Mouse (Mus musculus): ENCODE measurements around the gene Ccdc33.

Gene Ccdc33

DNA sequence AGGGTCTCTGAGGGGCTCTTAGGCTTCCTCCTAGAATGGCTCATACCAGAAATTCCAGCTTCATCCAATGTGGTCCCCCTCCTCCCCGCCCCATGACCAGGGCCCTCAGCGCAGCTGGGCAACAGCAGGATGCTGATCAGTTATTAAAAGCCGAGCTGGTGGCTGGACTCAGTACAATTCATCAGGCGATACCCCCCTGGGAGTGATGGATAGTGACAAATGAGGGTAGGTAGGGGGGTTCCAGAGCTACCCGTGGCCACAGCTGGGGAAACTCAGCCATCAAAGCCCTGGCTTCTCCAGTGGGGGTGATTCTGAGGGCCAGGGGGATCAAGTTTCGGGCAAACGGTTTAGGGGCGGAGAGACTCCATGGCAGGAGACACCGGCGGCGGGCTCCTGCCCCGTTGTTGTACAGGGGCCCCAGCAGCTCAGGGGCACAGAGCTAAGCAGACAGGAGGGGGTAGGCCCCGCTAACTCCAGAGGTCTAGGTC, 10.3 kb upstream of the Ccdc33 start:
- DNase-seq: no peak

- peak; percentile 71 for DNase-seq
Measured at GRCm38 (mm10) chr9:58125811-58126210, 7.2 kb upstream of the Ccdc33 start.

GRCm38 (mm10) chr9:58125085-58125484, 6.5 kb upstream of the Ccdc33 start:
- no peak for DNase-seq

- DNase-seq: no peak
Measured at GRCm38 (mm10) chr9:58116024-58116651, 2.5 kb downstream of the Ccdc33 start.

- DNase-seq: no peak
Measured at GRCm38 (mm10) chr9:58115297-58115925, 3.2 kb downstream of the Ccdc33 start.

GRCm38 (mm10) chr9:58114019-58114418, 4.6 kb downstream of the Ccdc33 start:
- no peak for DNase-seq

GRCm38 (mm10) chr9:58113279-58113884, 5.2 kb downstream of the Ccdc33 start:
- DNase-seq: no peak

DNA sequence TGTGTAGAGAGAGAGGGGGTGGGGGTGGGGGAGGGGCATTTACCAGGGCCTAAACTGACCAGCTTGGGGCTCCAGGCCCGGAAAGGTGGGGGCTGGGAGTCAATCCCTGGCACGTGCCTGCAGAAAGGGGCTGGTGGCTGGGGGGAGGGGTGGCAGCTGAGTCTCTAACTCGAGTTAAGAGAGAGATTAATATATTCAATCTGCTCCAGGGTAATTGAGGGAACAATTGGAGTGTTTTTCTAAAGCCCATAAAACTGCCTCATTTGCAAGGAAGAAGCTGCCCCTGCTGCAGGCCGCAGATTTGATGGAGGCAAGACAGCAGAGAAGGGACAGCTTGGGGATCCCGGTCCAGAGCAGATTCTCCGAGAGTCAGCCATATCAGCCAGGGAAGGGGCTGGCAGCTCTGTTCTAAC, 5.8 kb downstream of the Ccdc33 start:
- peak; percentile 90 for DNase-seq

DNA sequence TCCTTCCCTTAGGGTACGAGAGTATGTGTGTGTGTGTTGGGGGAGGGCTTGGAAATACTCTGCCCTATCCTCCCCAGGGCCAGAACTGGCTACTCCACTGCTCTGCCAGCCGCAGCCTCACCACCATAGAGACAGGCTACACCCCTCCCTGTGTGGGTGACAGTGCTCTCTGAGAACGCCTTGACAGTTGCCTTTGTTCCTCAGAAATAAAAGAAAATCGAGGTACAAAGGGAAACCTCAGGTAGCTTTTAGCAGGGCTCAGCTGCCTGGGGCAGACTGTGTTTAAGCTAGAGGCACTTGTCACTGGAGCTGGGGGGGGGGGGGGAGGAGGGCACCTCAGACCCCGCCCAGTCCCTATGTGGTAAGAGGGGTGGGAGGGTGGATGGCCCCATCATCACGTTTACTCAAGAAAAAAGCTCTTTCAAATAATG, 6.3 kb downstream of the Ccdc33 start:
- peak; percentile 66 for DNase-seq

DNA sequence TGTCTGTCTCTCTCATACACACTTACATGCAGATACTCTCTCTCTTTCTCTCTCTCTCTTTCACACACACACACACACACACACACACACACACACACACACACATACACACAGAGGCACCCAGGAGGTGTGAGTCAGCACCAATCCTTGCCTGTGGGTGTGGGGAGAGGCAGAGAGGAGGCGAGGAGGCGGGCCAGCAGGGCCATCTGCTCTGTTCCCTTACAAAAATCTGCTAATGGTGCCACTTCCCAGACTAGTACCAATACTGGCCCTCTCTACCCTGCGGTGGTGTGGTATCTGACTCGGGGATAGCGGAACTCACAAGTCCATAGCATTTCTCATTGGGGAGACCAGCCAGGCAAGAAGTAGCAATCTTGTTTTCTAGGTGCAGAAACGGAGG, 7.2 kb downstream of the Ccdc33 start:
- peak; percentile 61 for DNase-seq

- no peak for DNase-seq
Measured at GRCm38 (mm10) chr9:58110787-58111186, 7.8 kb downstream of the Ccdc33 start.

DNA sequence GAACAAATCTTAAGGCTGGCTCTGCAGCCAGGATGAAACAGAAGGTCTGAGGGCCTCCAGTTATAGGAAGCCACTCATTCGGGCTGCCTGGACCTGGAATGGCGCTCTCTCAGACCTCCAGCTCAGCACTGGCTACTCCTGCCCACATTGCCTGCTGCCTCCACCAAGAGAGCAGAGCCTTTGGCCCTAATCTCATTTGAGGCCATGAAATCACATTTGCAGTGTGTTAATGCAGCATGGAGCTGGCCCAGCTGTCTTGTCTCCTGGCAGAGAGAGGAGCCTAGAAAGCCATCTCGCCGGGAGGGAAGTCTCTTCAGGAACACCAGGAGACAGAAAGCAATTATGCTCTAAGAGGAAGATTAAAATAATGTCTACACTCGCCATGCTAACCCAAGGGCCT, 11.1 kb downstream of the Ccdc33 start:
- DNase-seq: no peak

DNA sequence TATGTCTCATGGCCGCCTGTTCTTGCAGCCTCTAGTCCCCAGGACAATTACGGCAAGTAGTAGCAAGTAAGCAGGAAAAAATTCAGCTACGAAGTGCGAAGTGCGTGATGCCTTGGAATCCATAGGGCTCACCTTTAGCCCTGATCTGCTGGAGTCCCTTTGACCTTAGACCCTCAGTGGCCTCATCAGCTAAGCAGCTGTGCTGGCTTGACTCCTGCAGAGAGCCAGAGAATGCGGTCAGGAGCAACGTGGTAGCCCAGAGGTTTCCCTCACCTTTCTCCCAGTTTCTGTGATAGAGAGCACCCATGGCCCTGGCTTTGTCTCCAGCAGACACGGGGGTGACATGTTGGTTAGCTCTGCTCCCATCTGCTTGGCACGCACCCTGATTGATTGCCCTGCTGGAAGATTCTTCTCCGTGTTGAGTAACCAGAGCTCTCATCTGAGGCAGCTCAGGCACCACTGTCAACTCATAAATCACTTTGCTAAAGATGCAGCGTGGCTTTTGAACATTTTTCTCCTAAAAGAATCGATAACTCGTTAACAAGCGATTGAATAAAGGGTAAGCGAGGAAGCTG, 12.9 kb downstream of the Ccdc33 start:
- DNase-seq: no peak

DNA sequence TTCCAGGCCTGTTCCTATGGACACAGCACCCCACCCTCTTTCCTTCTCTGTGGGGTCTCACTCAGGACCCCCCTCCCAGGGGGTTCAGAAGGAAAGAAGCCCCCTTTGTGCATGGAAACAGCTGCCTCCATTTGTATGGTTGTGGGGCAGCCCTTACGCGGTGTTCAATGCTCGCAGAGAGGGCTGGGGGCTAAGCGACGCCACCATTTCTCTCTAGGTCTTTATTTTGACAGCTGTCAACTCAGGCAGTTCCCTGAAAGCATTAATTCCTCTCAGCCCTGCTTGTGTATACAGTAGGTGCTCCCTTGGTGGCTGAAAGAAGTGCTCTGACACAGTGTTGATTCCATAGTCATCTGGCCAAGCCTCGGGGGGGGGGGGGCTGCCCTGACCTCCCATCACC, 15.0 kb downstream of the Ccdc33 start:
- no peak for DNase-seq

- no peak for DNase-seq
Measured at GRCm38 (mm10) chr9:58102013-58102412, 16.6 kb downstream of the Ccdc33 start.

GRCm38 (mm10) chr9:58099836-58100565, 18.6 kb downstream of the Ccdc33 start:
- no peak for DNase-seq

GRCm38 (mm10) chr9:58096629-58097301, 21.9 kb downstream of the Ccdc33 start:
- peak; percentile 85 for DNase-seq

DNA sequence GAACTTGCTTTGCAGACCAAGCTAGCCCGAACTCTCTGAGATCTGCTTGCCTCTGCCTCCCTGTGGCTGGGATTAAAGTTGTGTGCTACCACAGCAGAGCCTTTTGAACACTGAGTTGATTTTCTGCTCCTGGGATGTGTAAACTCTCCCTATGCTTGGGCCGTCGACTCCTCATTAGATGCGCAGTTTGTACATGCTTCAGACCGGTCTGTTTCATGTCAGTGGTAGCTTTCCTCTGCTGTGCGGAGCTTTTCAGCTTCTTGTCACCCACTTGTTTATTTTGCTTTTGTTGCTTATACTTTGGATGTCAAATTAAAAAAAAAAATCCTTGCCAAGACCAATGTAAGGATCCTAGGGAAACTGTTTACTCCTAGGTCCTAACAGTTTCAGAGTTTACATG, 22.6 kb downstream of the Ccdc33 start:
- no peak for DNase-seq

DNA sequence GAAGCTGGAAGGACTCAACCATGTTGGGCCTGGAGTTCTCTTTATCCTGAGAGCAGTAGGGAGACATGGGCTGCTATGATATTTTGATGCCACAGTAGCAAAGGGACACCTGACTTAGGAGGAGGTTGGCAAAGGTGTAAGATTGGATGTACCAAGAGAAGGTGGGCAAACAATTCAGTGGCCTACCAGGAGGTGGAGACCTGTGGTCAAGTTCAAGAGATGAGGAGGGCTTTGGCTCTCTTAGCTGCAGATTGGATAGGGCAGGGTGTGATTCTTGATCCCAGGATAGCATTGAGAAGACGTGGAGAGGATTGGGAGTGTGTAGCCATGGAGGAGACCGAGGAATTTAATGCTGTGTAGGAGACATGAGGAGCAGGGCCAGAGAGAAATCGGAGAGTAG, 24.8 kb downstream of the Ccdc33 start:
- DNase-seq: no peak

GRCm38 (mm10) chr9:58092581-58093269, 25.9 kb downstream of the Ccdc33 start:
- peak; percentile 48 for DNase-seq

- DNase-seq: no peak
Measured at GRCm38 (mm10) chr9:58091623-58092425, 26.8 kb downstream of the Ccdc33 start.
